Mouse (Mus musculus) limb, embryonic 10.5 days (tissue): ENCODE data around the gene Ppig. TPM values are rescaled to one million over a fixed set of nuclear protein-coding genes. Genes with fewer than 3 reads are reported as not detected.

Experiments used
- DNase-seq: peaks from one replicate; pipeline ENCODE4 v3.0.0-alpha.2; 2017; ENCODE audit warnings: low spot score
- H3K27ac ChIP-seq: fragments of 300-500 bp; sonication (generic); 2 replicates; pipeline ENCODE4 v1.5.1; 2016; ENCODE audit warnings: mild to moderate bottlenecking
- H3K27me3 ChIP-seq: fragments of 300-500 bp; sonication (generic); 2 replicates; pipeline ENCODE4 v1.6.1; 2016; ENCODE audit warnings: low read depth, mild to moderate bottlenecking; ENCODE audit not compliant: poor library complexity, severe bottlenecking
- H3K36me3 ChIP-seq: fragments of 300-500 bp; sonication (generic); 2 replicates; pipeline ENCODE4 v1.6.1; 2016; ENCODE audit warnings: mild to moderate bottlenecking, moderate library complexity
- H3K4me1 ChIP-seq: fragments of 300-500 bp; sonication (generic); 2 replicates; pipeline ENCODE4 v1.6.1; 2016
- H3K4me3 ChIP-seq: fragments of 300-500 bp; sonication (generic); 2 replicates; pipeline ENCODE4 v1.5.1; 2016; ENCODE audit warnings: mild to moderate bottlenecking, moderate library complexity
- H3K9me3 ChIP-seq: fragments of 300-500 bp; sonication (generic); replicated peaks from 2 replicates; pipeline ENCODE4 v1.6.1; 2016; ENCODE audit warnings: mild to moderate bottlenecking
- WGBS: fragments of 180-500 bp; shearing (Covaris S2); methylation state at CpG from one replicate; pipeline ENCODE4 v1.1.7; 2016; 5-methylcytosine and 5-hydroxymethylcytosine counted together
- polyA plus RNA-seq: library from polyadenylated mRNA; unstranded; fragments of >200 nt; fragmentation: Nextera tagmentation; extraction: Ambion mirVana; gene quantifications from 2 replicates; pipeline ENCODE4 v1.2.1, GENCODE M21; 2016

Ppig gene
- polyA plus RNA-seq, 1 experiment from 2014 or later: 135 TPM

GRCm38 (mm10) chr2:69777985-69778835, 55.9 kb downstream of the Ppig start:
- Histone ChIP-seq H3K27me3 (no peaks in the 10 kb centered on the region), H3K27ac (no peak overlapping the region), H3K4me1 (no peaks in the 10 kb centered on the region), H3K36me3 (peaks cover 7% of the 10 kb centered on the region; the same call in 1 of the 2 replicates), H3K9me3 (no peaks in the 10 kb centered on the region), H3K4me3 (no peak overlapping the region)
- no peak for DNase-seq
- WGBS: 73% methylated on average over 7 of the region's 7 CpGs

GRCm38 (mm10) chr2:69778836-69779177, 56.5 kb downstream of the Ppig start:
- WGBS: 50% methylated on average over 5 of the region's 5 CpGs

GRCm38 (mm10) chr2:69788974-69789373, 66.6 kb downstream of the Ppig start:
- Histone ChIP-seq H3K27ac (peak overlapping the region; percentile 83), H3K9me3 (no peaks in the 10 kb centered on the region), H3K27me3 (no peaks in the 10 kb centered on the region), H3K36me3 (peaks cover 16% of the 10 kb centered on the region), H3K4me3 (peak overlapping the region; percentile 67), H3K4me1 (peaks cover 10% of the 10 kb centered on the region)
- 34% methylated on average over 9 of the region's 9 CpGs for WGBS
- no peak for DNase-seq

More at GRCm38 (mm10) chr2:69778836-69779177, 56.5 kb downstream of the Ppig start:
- H3K4me1 ChIP-seq: no peaks in the 10 kb centered on the region
- H3K27ac ChIP-seq: no peak overlapping the region
- H3K4me3 ChIP-seq: no peak overlapping the region
- H3K36me3 ChIP-seq: peaks cover 7% of the 10 kb centered on the region; the same call in 1 of the 2 replicates
- H3K9me3 ChIP-seq: no peaks in the 10 kb centered on the region
- no peaks in the 10 kb centered on the region for H3K27me3 ChIP-seq
- DNase-seq: no peak

- peak; percentile 100 for DNase-seq
- H3K27me3 ChIP-seq: no peaks in the 10 kb centered on the region
- H3K4me3 ChIP-seq: peak within 1 kb of the TSS; percentile 67
- H3K9me3 ChIP-seq: no peaks in the 10 kb centered on the region
- peaks cover 10% of the 10 kb centered on the region for H3K4me1 ChIP-seq
- peaks cover 20% of the 10 kb centered on the region for H3K36me3 ChIP-seq
- peak within 1 kb of the TSS; percentile 83 for H3K27ac ChIP-seq
- 1% methylated on average over 48 of the region's 48 CpGs for WGBS
These were observed 67.2 kb downstream of the Ppig start, which contains the start of the genes Ccdc173 and Phospho2 for GRCm38 (mm10) chr2:69789429-69790069. TSS of gene Ccdc173 (minus strand) at chr2:69789575. TSS of gene Phospho2 (plus strand) at chr2:69789623.

GRCm38 (mm10) chr2:69790285-69790684, 67.9 kb downstream of the Ppig start:
- H3K4me3 ChIP-seq: peak overlapping the region; percentile 67

GRCm38 (mm10) chr2:69790722-69791121, 68.4 kb downstream of the Ppig start:
- Histone ChIP-seq H3K36me3 (peaks cover 31% of the 10 kb centered on the region), H3K4me1 (peaks cover 10% of the 10 kb centered on the region), H3K9me3 (no peaks in the 10 kb centered on the region), H3K27ac (no peak overlapping the region), H3K27me3 (no peaks in the 10 kb centered on the region), H3K4me3 (peak overlapping the region; percentile 67; the same call in 1 of the 2 replicates)
- 81% methylated on average over 4 of the region's 4 CpGs for WGBS
- no peak for DNase-seq

More at GRCm38 (mm10) chr2:69790285-69790684, 67.9 kb downstream of the Ppig start:
- H3K27ac ChIP-seq: peak overlapping the region; percentile 83; the same call in 1 of the 2 replicates
- H3K27me3 ChIP-seq: no peaks in the 10 kb centered on the region
- peaks cover 10% of the 10 kb centered on the region for H3K4me1 ChIP-seq
- H3K9me3 ChIP-seq: no peaks in the 10 kb centered on the region
- peaks cover 27% of the 10 kb centered on the region for H3K36me3 ChIP-seq
- 2% methylated on average over 10 of the region's 10 CpGs for WGBS
- peak; percentile 88 for DNase-seq

- DNase-seq: peak; percentile 76
These were observed 80.6 kb downstream of the Ppig start for GRCm38 (mm10) chr2:69802911-69803312.

More at GRCm38 (mm10) chr2:69802911-69803312, 80.6 kb downstream of the Ppig start:
- Histone ChIP-seq H3K4me3 (no peak overlapping the region), H3K27me3 (no peaks in the 10 kb centered on the region), H3K27ac (no peak overlapping the region), H3K9me3 (no peaks in the 10 kb centered on the region), H3K36me3 (peaks cover 1% of the 10 kb centered on the region; the same call in 1 of the 2 replicates), H3K4me1 (peaks cover 5% of the 10 kb centered on the region)
- 52% methylated on average over 5 of the region's 5 CpGs for WGBS

Other genes starting within 250 kb of the Ppig start
- 0.15 and 0.18 TPM in 2 replicates for gene Lrp2, start 136.5 kb upstream of the Ppig start, polyA plus RNA-seq
- 16.1 and 16.8 TPM in 2 replicates for gene Bbs5, start 75.4 kb upstream of the Ppig start, polyA plus RNA-seq
- 0.30 and 1.1 TPM in 2 replicates for gene Klhl41, start 52.4 kb upstream of the Ppig start, polyA plus RNA-seq
- gene Fastkd1, start 9.0 kb upstream of the Ppig start, polyA plus RNA-seq: 15.0 and 15.9 TPM in 2 replicates
- gene Ccdc173, start 67.0 kb downstream of the Ppig start, polyA plus RNA-seq: 1.3 and 2.1 TPM in 2 replicates
- 22.0 and 27.1 TPM in 2 replicates for gene Phospho2, start 67.1 kb downstream of the Ppig start, polyA plus RNA-seq
- 24.8 and 30.8 TPM in 2 replicates for gene Klhl23, start 99.4 kb downstream of the Ppig start, polyA plus RNA-seq
- 322 and 347 TPM in 2 replicates for gene Ssb, start 139.0 kb downstream of the Ppig start, polyA plus RNA-seq
- gene Mettl5, start 163.1 kb downstream of the Ppig start, polyA plus RNA-seq: 44.5 and 47.3 TPM in 2 replicates
- gene Ubr3, start 174.7 kb downstream of the Ppig start, polyA plus RNA-seq: 13.6 and 13.8 TPM in 2 replicates